8 mouse cellular contexts compared by ENCODE assay signal in the genomic region with DNA sequence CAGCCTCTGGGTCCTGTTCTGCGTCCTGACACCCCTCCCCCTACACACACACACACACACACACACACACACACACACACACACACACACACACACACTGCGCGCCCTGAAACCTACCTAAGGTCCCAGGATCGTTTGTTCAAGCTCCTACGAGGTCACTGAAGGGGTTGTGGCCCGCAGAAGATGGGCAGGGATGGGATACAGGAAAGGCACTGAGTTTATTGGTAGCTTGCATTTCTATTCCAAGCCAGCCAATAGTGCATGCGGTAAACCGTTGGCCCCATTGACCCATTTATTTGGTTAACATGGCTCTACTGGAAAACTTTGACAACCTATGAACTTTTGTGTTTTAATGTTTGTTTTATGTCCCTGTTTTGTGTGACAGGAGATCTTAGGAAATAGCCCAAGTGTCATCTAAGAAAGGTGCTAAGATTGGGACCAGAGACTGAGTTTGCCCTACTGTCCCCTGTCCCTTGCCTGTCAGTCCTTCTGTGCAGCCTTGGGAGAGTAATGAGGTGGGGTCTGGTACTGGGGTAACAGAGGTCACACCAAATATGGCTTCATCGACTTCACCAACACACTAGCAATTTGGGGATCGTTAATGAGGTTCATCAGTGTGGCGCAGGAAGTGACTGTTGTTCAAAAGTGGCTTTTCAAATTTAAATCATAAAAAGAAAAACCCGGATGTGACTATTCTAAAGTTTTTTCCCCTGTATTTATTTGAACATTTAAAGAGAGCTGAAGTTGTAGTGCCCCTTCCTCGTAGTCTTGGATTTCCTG. TPM values are rescaled to one million over a fixed set of nuclear protein-coding genes. Genes with fewer than 3 reads are reported as not detected.
DNase-seq lines count a peak whose midpoint lies in the region; ATAC-seq and TF ChIP-seq lines count a peak whose summit lies in the region.

No protein-coding gene starts in this region.

- H3K36me3 ChIP-seq in heart, embryonic 12.5 days = peaks cover 15% of the 10 kb centered on the region
- no peaks in the 10 kb centered on the region for H3K36me3 ChIP-seq in hindbrain, embryonic 15.5 days
- peaks cover 8% of the 10 kb centered on the region; the same call in 1 of the 2 replicates for H3K36me3 ChIP-seq in midbrain, embryonic 10.5 days

- no peaks in the 10 kb centered on the region for H3K27me3 ChIP-seq in heart, embryonic 12.5 days (replicated peaks)
- H3K27me3 ChIP-seq in hindbrain, embryonic 15.5 days = no peaks in the 10 kb centered on the region
- H3K27me3 ChIP-seq in midbrain, embryonic 10.5 days (ENCODE audit: low read depth, poor library complexity, severe bottlenecking) = 0 out of 2 replicates have a peak, but pooled peaks cover 5% of the 10 kb centered on the region

- no peak for TF ChIP-seq CTCF in bone marrow macrophage, adult 2 months (IDR thresholded peaks at IDR 0.05; ENCODE audit: low read depth, low read length)

- H3K4me1 ChIP-seq in heart, embryonic 12.5 days (replicated peaks) = peaks cover 29% of the 10 kb centered on the region
- peaks cover 7% of the 10 kb centered on the region for H3K4me1 ChIP-seq in bone marrow macrophage, adult 2 months (ENCODE audit: control insufficient read depth, insufficient read depth, low read length)
- peaks cover 22% of the 10 kb centered on the region for H3K4me1 ChIP-seq in hindbrain, embryonic 15.5 days (replicated peaks)
- H3K4me1 ChIP-seq in midbrain, embryonic 10.5 days = peaks cover 28% of the 10 kb centered on the region

- TF ChIP-seq POLR2A in bone marrow macrophage, adult 2 months (IDR thresholded peaks at IDR 0.05; ENCODE audit: borderline replicate concordance, low read depth, low read length) = no peak

- DNase-seq in heart, postnatal 14 days = no peak
- DNase-seq in midbrain, embryonic 10.5 days (ENCODE audit: low spot score) = no peak
- no peak for DNase-seq in natural killer cell, adult 2 months (ENCODE audit: low spot score in 2 of 2)
- no peak for DNase-seq in gastrocnemius, postnatal 36 days
- DNase-seq in gastrocnemius, adult 18-20 months (ENCODE audit: low spot score) = no peak

- 39% methylated on average over 12 of the region's 13 CpGs for WGBS in heart, embryonic 12.5 days
- 43% methylated on average over 13 of the region's 13 CpGs for WGBS in hindbrain, embryonic 15.5 days
- WGBS in midbrain, embryonic 10.5 days = 49% methylated on average over 13 of the region's 13 CpGs

- peak overlapping the region; percentile 84 for H3K9ac ChIP-seq in heart, embryonic 12.5 days
- peak overlapping the region; percentile 70 for H3K9ac ChIP-seq in hindbrain, embryonic 15.5 days

- H3K4me2 ChIP-seq in heart, embryonic 12.5 days = peak overlapping the region; percentile 88
- H3K4me2 ChIP-seq in hindbrain, embryonic 15.5 days = peak overlapping the region; percentile 71

- peak overlapping the region; percentile 93 for H3K27ac ChIP-seq in heart, embryonic 12.5 days (ENCODE audit: poor library complexity, severe bottlenecking)
- peak overlapping the region; percentile 98 for H3K27ac ChIP-seq in bone marrow macrophage, adult 2 months (ENCODE audit: insufficient read depth, low read depth, low read length)
- peak overlapping the region; percentile 96 for H3K27ac ChIP-seq in hindbrain, embryonic 15.5 days (replicated peaks)
- peak overlapping the region; percentile 98 for H3K27ac ChIP-seq in midbrain, embryonic 10.5 days (replicated peaks)

- H3K4me3 ChIP-seq in heart, embryonic 12.5 days = peak overlapping the region; percentile 78
- peak overlapping the region; percentile 98 for H3K4me3 ChIP-seq in bone marrow macrophage, adult 2 months (ENCODE audit: insufficient read depth, low read length)
- peak overlapping the region; percentile 85 for H3K4me3 ChIP-seq in hindbrain, embryonic 15.5 days
- peak overlapping the region; percentile 86 for H3K4me3 ChIP-seq in midbrain, embryonic 10.5 days

- intact Hi-C loops in heart, postnatal 14 days (cut with DNase I) = loop anchor here (10.0 kb wide), 1 partner anchor 271 kb away; the partner anchor contains the start of genes Gart and Son
- intact Hi-C loops in gastrocnemius, postnatal 36 days (cut with DNase I) = no loop called here

- no peaks in the 10 kb centered on the region for H3K9me3 ChIP-seq in heart, embryonic 12.5 days (replicated peaks)
- H3K9me3 ChIP-seq in hindbrain, embryonic 15.5 days = no peaks in the 10 kb centered on the region
- no peaks in the 10 kb centered on the region for H3K9me3 ChIP-seq in midbrain, embryonic 10.5 days (replicated peaks)

- ATAC-seq in heart, embryonic 12.5 days (ENCODE audit: insufficient number of reproducible peaks, low FRiP score) = peak; percentile 3; the same call in 1 of the 2 replicates
- ATAC-seq in hindbrain, embryonic 15.5 days (ENCODE audit: low FRiP score, low read depth) = no peak

RNA-seq across cellular contexts. Expression of gene Ifnar2, which starts 1.1 kb away (rescaled TPM):
- 51.3 and 52.2 TPM in 2 replicates for polyA plus RNA-seq in heart, embryonic 12.5 days (2016; fragmentation: Nextera tagmentation; extraction: Ambion mirVana)
- total RNA-seq in heart, postnatal 14 days (2021) = 10 to 100 TPM; 32.9 to 33.2 TPM
- 237 and 238 TPM in 2 replicates for polyA plus RNA-seq in bone marrow macrophage, adult 2 months (2012; ENCODE audit: insufficient read depth, insufficient read length, missing spikeins)
- 37.1 and 39.5 TPM in 2 replicates for polyA plus RNA-seq in hindbrain, embryonic 15.5 days (2015; fragmentation: Nextera tagmentation; extraction: Ambion mirVana)
- polyA plus RNA-seq in midbrain, embryonic 10.5 days (2016; fragmentation: Nextera tagmentation; extraction: Ambion mirVana) = 26.0 and 27.9 TPM in 2 replicates
- total RNA-seq in gastrocnemius, postnatal 36 days (2021) = 1 to 10 TPM; 7.1 to 7.3 TPM
- total RNA-seq in gastrocnemius, adult 18-20 months (2021) = 1 to 10 TPM; 4.7 to 6.0 TPM

RNA-seq across cellular contexts. Expression of gene Gm21970, which starts 17.9 kb away (rescaled TPM):
- not detected in 2 replicates for polyA plus RNA-seq in heart, embryonic 12.5 days (2016; fragmentation: Nextera tagmentation; extraction: Ambion mirVana)
- not detected for total RNA-seq in heart, postnatal 14 days (2021)
- polyA plus RNA-seq in bone marrow macrophage, adult 2 months (2012; ENCODE audit: insufficient read depth, insufficient read length, missing spikeins) = not detected in 2 replicates
- not detected in 2 replicates for polyA plus RNA-seq in hindbrain, embryonic 15.5 days (2015; fragmentation: Nextera tagmentation; extraction: Ambion mirVana)
- polyA plus RNA-seq in midbrain, embryonic 10.5 days (2016; fragmentation: Nextera tagmentation; extraction: Ambion mirVana) = not detected in 2 replicates
- not detected for total RNA-seq in gastrocnemius, postnatal 36 days (2021)
- not detected for total RNA-seq in gastrocnemius, adult 18-20 months (2021)

RNA-seq across cellular contexts. Expression of gene Il10rb, which starts 32.3 kb away (rescaled TPM):
- 40.1 and 42.6 TPM in 2 replicates for polyA plus RNA-seq in heart, embryonic 12.5 days (2016; fragmentation: Nextera tagmentation; extraction: Ambion mirVana)
- total RNA-seq in heart, postnatal 14 days (2021) = 10 to 100 TPM; 86.4 to 94.7 TPM
- polyA plus RNA-seq in bone marrow macrophage, adult 2 months (2012; ENCODE audit: insufficient read depth, insufficient read length, missing spikeins) = 345 and 358 TPM in 2 replicates
- 12.2 and 16.4 TPM in 2 replicates for polyA plus RNA-seq in hindbrain, embryonic 15.5 days (2015; fragmentation: Nextera tagmentation; extraction: Ambion mirVana)
- 6.9 and 8.9 TPM in 2 replicates for polyA plus RNA-seq in midbrain, embryonic 10.5 days (2016; fragmentation: Nextera tagmentation; extraction: Ambion mirVana)
- total RNA-seq in gastrocnemius, postnatal 36 days (2021) = 1 to 10 TPM; 6.6 to 6.7 TPM
- total RNA-seq in gastrocnemius, adult 18-20 months (2021) = 1 to 10 TPM; 4.2 to 6.6 TPM
